Mouse (Mus musculus): ENCODE measurements at regions not wholly inside any gene's neighbourhood (a gene's known extent, or its start where the extent isn't known, plus 50 kb on each side); places are given as distances from the start of the nearest gene placed in this dataset.

DNA sequence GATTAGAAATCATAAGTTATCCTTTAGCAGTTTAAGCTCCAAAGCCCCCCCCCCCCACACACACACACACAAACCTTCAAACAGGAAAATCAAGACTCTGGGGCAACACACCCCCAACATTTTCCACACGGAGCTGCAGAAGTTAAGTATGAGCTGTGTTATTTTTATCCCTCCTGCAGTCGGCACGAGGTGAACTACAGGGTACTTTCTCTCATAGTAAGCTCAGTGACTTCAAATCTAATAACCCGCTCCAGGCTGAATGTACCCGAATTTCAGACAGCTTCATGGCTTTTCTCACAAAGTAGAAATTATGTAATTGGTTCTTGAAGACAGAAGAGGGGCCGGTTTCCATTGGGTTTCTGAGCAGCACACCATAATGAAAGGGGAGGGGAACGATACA is 591.2 kb upstream of the Tmem132c start:
- Histone ChIP-seq H3K9ac (ENCODE audit: insufficient read depth, low read depth) (no peak overlapping the region), H3K4me1 (ENCODE audit: control insufficient read depth in 1 of 2, insufficient read depth in 2 of 2) (no peaks in the 10 kb centered on the region), H3K27ac (ENCODE audit: insufficient read depth, low read depth) (no peak overlapping the region), H3K27me3 (replicated peaks) (no peaks in the 10 kb centered on the region), H3K9me3 (replicated peaks; ENCODE audit: low read length) (peaks cover 60% of the 10 kb centered on the region), H3K36me3 (replicated peaks in 1 of 2; ENCODE audit: control insufficient read depth in 1 of 2, insufficient read depth in 1 of 2, low read length in 1 of 2) (no peaks in the 10 kb centered on the region), H3K4me3 (replicated peaks in 1 of 3; ENCODE audit: low read depth in 2 of 3, low read length in 2 of 3, poor library complexity in 1 of 3) (no peak overlapping the region), H3K79me2 (replicated peaks; ENCODE audit: control insufficient read depth, extremely low read depth, insufficient read depth, poor library complexity, severe bottlenecking) (no peaks in the 10 kb centered on the region), H3K4me2 (ENCODE audit: insufficient read depth, low read depth, poor library complexity, severe bottlenecking) (no peak overlapping the region)
- in situ Hi-C loops (cut with MboI; ENCODE audit: low pct_ligation_motif_present, low pct_unique_long_range_greater_than_20kb, low sequenced_read_pairs): no loop called here
- dilution Hi-C loops (cut with MboI; ENCODE audit: extremely low pct_ligation_motif_present, extremely low pct_unique_long_range_greater_than_20kb, low sequenced_read_pairs): no loop called here
- no peak for TF ChIP-seq BHLHE40 (IDR thresholded peaks at IDR 0.05; ENCODE audit: low read depth, low read length)
- no peak for DNase-seq (ENCODE audit: extremely low read depth)

DNA sequence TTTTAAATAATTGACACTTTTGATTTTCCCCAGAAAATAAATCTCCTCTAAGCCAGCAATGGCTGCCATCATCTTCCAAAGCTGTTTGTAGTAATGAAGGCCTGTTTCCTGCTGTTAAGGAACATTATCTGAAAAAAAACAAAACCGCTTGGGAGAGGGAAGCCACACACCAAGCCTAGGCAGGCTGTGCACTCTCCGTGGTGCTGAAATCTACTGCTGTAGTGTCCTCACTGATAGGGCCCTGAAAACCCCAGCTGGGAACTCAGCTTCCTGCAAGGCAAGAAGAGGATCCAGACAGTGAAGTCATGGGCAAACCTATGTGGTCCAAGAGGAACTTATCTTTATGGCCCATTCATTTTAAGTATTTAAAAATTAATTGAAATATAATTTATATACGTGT is 590.2 kb upstream of the Tmem132c start:
- in situ Hi-C loops (cut with MboI; ENCODE audit: low pct_ligation_motif_present, low pct_unique_long_range_greater_than_20kb, low sequenced_read_pairs) (no loop called here), dilution Hi-C loops (cut with MboI; ENCODE audit: extremely low pct_ligation_motif_present, extremely low pct_unique_long_range_greater_than_20kb, low sequenced_read_pairs) (no loop called here)
- DNase-seq (ENCODE audit: extremely low read depth): no peak
- no peaks in the 10 kb centered on the region for H3K36me3 ChIP-seq (replicated peaks in 1 of 2; ENCODE audit: control insufficient read depth in 1 of 2, insufficient read depth in 1 of 2, low read length in 1 of 2)
- no peaks in the 10 kb centered on the region for H3K4me1 ChIP-seq (ENCODE audit: control insufficient read depth in 1 of 2, insufficient read depth in 2 of 2)
- no peak overlapping the region for H3K27ac ChIP-seq (ENCODE audit: insufficient read depth, low read depth)
- no peak overlapping the region for H3K4me2 ChIP-seq (ENCODE audit: insufficient read depth, low read depth, poor library complexity, severe bottlenecking)
- TF ChIP-seq JUN (IDR thresholded peaks at IDR 0.05; ENCODE audit: insufficient read depth, low read depth, low read length) (no peak), NELFE (IDR thresholded peaks at IDR 0.05; ENCODE audit: low read depth, low read length) (no peak), PAX5 (IDR thresholded peaks at IDR 0.05; ENCODE audit: low read length) (no peak)
- H3K4me3 ChIP-seq (replicated peaks in 1 of 3; ENCODE audit: low read depth in 2 of 3, low read length in 2 of 3, poor library complexity in 1 of 3): no peak overlapping the region
- no peaks in the 10 kb centered on the region for H3K27me3 ChIP-seq (replicated peaks)
- H3K79me2 ChIP-seq (replicated peaks; ENCODE audit: control insufficient read depth, extremely low read depth, insufficient read depth, poor library complexity, severe bottlenecking): no peaks in the 10 kb centered on the region
- H3K9ac ChIP-seq (ENCODE audit: insufficient read depth, low read depth): no peak overlapping the region
- peaks cover 57% of the 10 kb centered on the region for H3K9me3 ChIP-seq (replicated peaks; ENCODE audit: low read length)

DNA sequence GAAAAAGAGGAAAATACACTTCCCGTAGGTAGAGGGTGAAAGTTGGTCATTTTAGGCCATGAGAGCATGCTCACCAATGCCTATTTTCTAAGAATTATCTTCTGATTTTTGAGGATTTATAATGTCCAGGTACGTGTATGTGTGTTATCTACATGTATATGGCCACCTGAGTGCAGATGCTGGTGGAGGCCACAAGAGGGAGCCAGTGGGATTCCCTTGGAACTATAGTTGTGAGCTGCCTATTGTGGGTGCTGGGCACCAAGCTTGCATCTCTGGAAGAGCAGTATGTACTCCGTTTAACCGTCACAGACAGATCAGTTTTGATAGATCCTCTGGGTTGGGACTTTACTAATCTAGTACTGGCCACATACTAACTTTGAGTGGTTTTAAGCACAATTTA is 579.0 kb upstream of the Tmem132c start:
- in situ Hi-C loops (cut with MboI; ENCODE audit: low pct_ligation_motif_present, low pct_unique_long_range_greater_than_20kb, low sequenced_read_pairs): no loop called here
- DNase-seq (ENCODE audit: extremely low read depth): no peak
- Histone ChIP-seq H3K36me3 (replicated peaks in 1 of 2; ENCODE audit: control insufficient read depth in 1 of 2, insufficient read depth in 1 of 2, low read length in 1 of 2) (no peaks in the 10 kb centered on the region), H3K27me3 (replicated peaks) (no peaks in the 10 kb centered on the region), H3K79me2 (replicated peaks; ENCODE audit: control insufficient read depth, extremely low read depth, insufficient read depth, poor library complexity, severe bottlenecking) (no peaks in the 10 kb centered on the region), H3K9me3 (replicated peaks; ENCODE audit: low read length) (peaks cover 65% of the 10 kb centered on the region), H3K4me2 (ENCODE audit: insufficient read depth, low read depth, poor library complexity, severe bottlenecking) (no peak overlapping the region), H3K9ac (ENCODE audit: insufficient read depth, low read depth) (no peak overlapping the region), H3K27ac (ENCODE audit: insufficient read depth, low read depth) (no peak overlapping the region), H3K4me1 (ENCODE audit: control insufficient read depth in 1 of 2, insufficient read depth in 2 of 2) (no peaks in the 10 kb centered on the region), H3K4me3 (replicated peaks in 1 of 3; ENCODE audit: low read depth in 2 of 3, low read length in 2 of 3, poor library complexity in 1 of 3) (no peak overlapping the region)
- TF ChIP-seq ZC3H11A (IDR thresholded peaks at IDR 0.05; ENCODE audit: low read depth, low read length) (no peak), EP300 (IDR thresholded peaks at IDR 0.05; ENCODE audit: low read length) (no peak), CTCF (conservative IDR thresholded peaks at IDR 0.05 in 1 of 2, IDR thresholded peaks at IDR 0.05 in 1 of 2; ENCODE audit: low read depth in 2 of 2, low read length in 2 of 2) (no peak), ETS1 (conservative IDR thresholded peaks at IDR 0.05; ENCODE audit: low read depth, low read length) (no peak)
- dilution Hi-C loops (cut with MboI; ENCODE audit: extremely low pct_ligation_motif_present, extremely low pct_unique_long_range_greater_than_20kb, low sequenced_read_pairs): no loop called here

GRCm38 (mm10) chr5:126671156-126671555 is 570.5 kb upstream of the Tmem132c start:
- DNase-seq (ENCODE audit: extremely low read depth): no peak
- H3K9ac ChIP-seq (ENCODE audit: insufficient read depth, low read depth): no peak overlapping the region
- no peaks in the 10 kb centered on the region for H3K4me1 ChIP-seq (ENCODE audit: control insufficient read depth in 1 of 2, insufficient read depth in 2 of 2)
- H3K79me2 ChIP-seq (replicated peaks; ENCODE audit: control insufficient read depth, extremely low read depth, insufficient read depth, poor library complexity, severe bottlenecking): no peaks in the 10 kb centered on the region
- no peak overlapping the region for H3K27ac ChIP-seq (ENCODE audit: insufficient read depth, low read depth)
- H3K27me3 ChIP-seq (replicated peaks): no peaks in the 10 kb centered on the region
- TF ChIP-seq ZKSCAN1 (IDR thresholded peaks at IDR 0.05; ENCODE audit: borderline replicate concordance, low read depth, low read length) (no peak), PAX5 (IDR thresholded peaks at IDR 0.05; ENCODE audit: low read length) (no peak), MAFK (IDR thresholded peaks at IDR 0.05; ENCODE audit: insufficient replicate concordance, low read length) (no peak)
- no peaks in the 10 kb centered on the region for H3K36me3 ChIP-seq (replicated peaks in 1 of 2; ENCODE audit: control insufficient read depth in 1 of 2, insufficient read depth in 1 of 2, low read length in 1 of 2)
- no peak overlapping the region for H3K4me2 ChIP-seq (ENCODE audit: insufficient read depth, low read depth, poor library complexity, severe bottlenecking)
- in situ Hi-C loops (cut with MboI; ENCODE audit: low pct_ligation_motif_present, low pct_unique_long_range_greater_than_20kb, low sequenced_read_pairs): no loop called here
- H3K9me3 ChIP-seq (replicated peaks; ENCODE audit: low read length): peaks cover 57% of the 10 kb centered on the region
- dilution Hi-C loops (cut with MboI; ENCODE audit: extremely low pct_ligation_motif_present, extremely low pct_unique_long_range_greater_than_20kb, low sequenced_read_pairs): no loop called here
- H3K4me3 ChIP-seq (replicated peaks in 1 of 3; ENCODE audit: low read depth in 2 of 3, low read length in 2 of 3, poor library complexity in 1 of 3): no peak overlapping the region

Measured in CH12.LX (cell line).